Mouse (Mus musculus) lung, adult 2 months (tissue): ENCODE data around the gene Syndig1.

ENCODE experiments used
- CTCF ChIP-seq: fragments of 200-500 bp; IDR thresholded peaks from 2 replicates; pipeline ENCODE4 v1.5.1; 2011; ENCODE audit warnings: mild to moderate bottlenecking, low read length, control low read depth; ENCODE audit not compliant: insufficient read depth
- POLR2A ChIP-seq: fragments of 200-500 bp; IDR thresholded peaks from 2 replicates; pipeline ENCODE4 v1.6.1; 2011; ENCODE audit warnings: low read depth, mild to moderate bottlenecking, control low read depth, low read length, borderline replicate concordance; ENCODE audit errors: extremely low read depth

- TF ChIP-seq POLR2A (no peak), CTCF (no peak)
Measured at GRCm38 (mm10) chr2:149934139-149934538, 105.1 kb downstream of the Syndig1 start.
